Mouse (Mus musculus): ENCODE results near the gene Elovl1.

- TF ChIP-seq CTCF (IDR thresholded peaks at IDR 0.05) (no peak), EP300 (IDR thresholded peaks at IDR 0.05; ENCODE audit: insufficient read depth, low read depth, low read length) (no peak)
Measured at GRCm38 (mm10) chr4:118446415-118447153, 18.7 kb downstream of the Elovl1 start.
